Mouse (Mus musculus): Measurements from ENCODE around the gene Tead2.
A peak's percentile ranks its signal among the peaks of the same experiment; 100 is the strongest.

The Tead2 gene

GRCm38 (mm10) chr7:45257063-45257840 lies 41.7 kb downstream of the Tead2 start:
- DNase-seq (ENCODE audit: low spot score in 2 of 2): no peak

GRCm38 (mm10) chr7:45259281-45259680 lies 43.7 kb downstream of the Tead2 start:
- no peak for DNase-seq (ENCODE audit: low spot score in 2 of 2)

- DNase-seq (ENCODE audit: low spot score in 2 of 2): no peak
Measured at GRCm38 (mm10) chr7:45262266-45262665, 46.7 kb downstream of the Tead2 start.

- DNase-seq (ENCODE audit: low spot score in 2 of 2): no peak
Measured at GRCm38 (mm10) chr7:45263006-45263607, 47.6 kb downstream of the Tead2 start.

- no peak for DNase-seq (ENCODE audit: low spot score in 2 of 2)
Measured at GRCm38 (mm10) chr7:45264348-45264747, 48.8 kb downstream of the Tead2 start.

- DNase-seq (ENCODE audit: low spot score in 2 of 2): no peak
Measured at GRCm38 (mm10) chr7:45265518-45265917, 50.0 kb downstream of the Tead2 start.

- no peak for DNase-seq (ENCODE audit: low spot score in 2 of 2)
Measured at GRCm38 (mm10) chr7:45272786-45273412, 57.3 kb downstream of the Tead2 start.

GRCm38 (mm10) chr7:45273672-45274071 lies 58.1 kb downstream of the Tead2 start:
- DNase-seq (ENCODE audit: low spot score in 2 of 2): no peak

GRCm38 (mm10) chr7:45277136-45277760 lies 61.7 kb downstream of the Tead2 start, which contains the start of gene Slc6a21:
Gene Slc6a21 (plus strand): TSS chr7:45277513.
- DNase-seq (ENCODE audit: low spot score in 2 of 2): peak; percentile 62 to 81
